Mouse (Mus musculus) liver, postnatal 0 days (tissue): Measurements from ENCODE around the gene Olfr288. TPM values are rescaled to one million over a fixed set of nuclear protein-coding genes. Genes with fewer than 3 reads are reported as not detected.

ENCODE experiments used
- ATAC-seq: fragments of 200-750 bp; cut with Nextera tagmentation; 2 replicates; pipeline ENCODE4 v1.8.0; 2017; ENCODE audit warnings: mild to moderate bottlenecking, moderate library complexity
- DNase-seq: peaks from one replicate; pipeline ENCODE4 v3.0.0-alpha.2; 2016
- H3K27ac ChIP-seq: fragments of 300-500 bp; sonication (generic); 2 replicates; pipeline ENCODE4 v1.5.1; 2014; ENCODE audit warnings: antibody characterized with exemption, moderate library complexity, mild to moderate bottlenecking, low read depth
- H3K27me3 ChIP-seq: fragments of 300-500 bp; sonication (generic); 2 replicates; pipeline ENCODE4 v1.6.1; 2014; ENCODE audit warnings: low read length, control low read depth, mixed read lengths; ENCODE audit not compliant: insufficient read depth
- H3K36me3 ChIP-seq: fragments of 300-500 bp; sonication (generic); replicated peaks from 2 replicates; pipeline ENCODE4 v1.6.1; 2014; ENCODE audit warnings: mild to moderate bottlenecking, control low read depth, low read length, moderate library complexity, mixed read lengths; ENCODE audit not compliant: insufficient read depth
- H3K4me1 ChIP-seq: fragments of 300-500 bp; sonication (generic); 2 replicates; pipeline ENCODE4 v1.6.1; 2014; ENCODE audit warnings: antibody characterized with exemption, mild to moderate bottlenecking, control low read depth; ENCODE audit not compliant: insufficient read depth
- H3K4me2 ChIP-seq: fragments of 300-500 bp; sonication (generic); 2 replicates; pipeline ENCODE4 v1.6.1; 2014; ENCODE audit warnings: low read depth, mild to moderate bottlenecking, low read length, moderate library complexity, mixed read lengths
- H3K4me3 ChIP-seq: fragments of 300-500 bp; sonication (generic); 2 replicates; pipeline ENCODE4 v1.5.1; 2014; ENCODE audit warnings: low read depth, low read length
- H3K9ac ChIP-seq: fragments of 300-500 bp; sonication (generic); replicated peaks from 2 replicates; pipeline ENCODE4 v1.6.1; 2014; ENCODE audit warnings: mild to moderate bottlenecking, moderate library complexity
- H3K9me3 ChIP-seq: fragments of 300-500 bp; sonication (generic); 2 replicates; pipeline ENCODE4 v1.6.1; 2016; ENCODE audit warnings: mild to moderate bottlenecking, control low read depth, low read length, mixed read lengths
- CTCF ChIP-seq: sonication (generic); IDR thresholded peaks from 2 replicates; pipeline ENCODE4 v1.5.1; 2016; ENCODE audit warnings: antibody characterized with exemption, low read depth
- EP300 ChIP-seq: IDR thresholded peaks from 2 replicates; pipeline ENCODE4 v1.6.1; 2016; ENCODE audit warnings: antibody characterized with exemption, low read depth, mild to moderate bottlenecking
- WGBS: fragments of 180-500 bp; shearing (Covaris S2); extraction: QIAGEN DNeasy Blood & Tissue Kit; methylation state at CpG from one replicate; pipeline ENCODE4 v1.1.7; 2014; ENCODE audit not compliant: insufficient replicate concordance; 5-methylcytosine and 5-hydroxymethylcytosine counted together
- polyA plus RNA-seq: library from polyadenylated mRNA; unstranded; fragments of >200 nt; fragmentation: Nextera tagmentation; extraction: Ambion mirVana; gene quantifications from 2 replicates; pipeline ENCODE4 v1.2.1, GENCODE M21; 2015

The Olfr288 gene
- polyA plus RNA-seq, 1 experiment from 2014 or later = not detected

- Histone ChIP-seq H3K9me3 (no peaks in the 10 kb centered on the region), H3K9ac (no peak overlapping the region), H3K4me3 (no peak overlapping the region), H3K4me1 (no peaks in the 10 kb centered on the region), H3K27ac (no peak overlapping the region), H3K4me2 (no peak overlapping the region), H3K36me3 (no peaks in the 10 kb centered on the region), H3K27me3 (no peaks in the 10 kb centered on the region)
- DNase-seq (no peak), ATAC-seq (no peak)
- TF ChIP-seq CTCF = no peak
- no peak for TF ChIP-seq EP300
- WGBS = 41% methylated on average over 5 of the region's 5 CpGs
Measured at GRCm38 (mm10) chr15:98214130-98214529, 18.8 kb upstream of the Olfr288 start.

- no peak for DNase-seq
- no peak for ATAC-seq
Measured at GRCm38 (mm10) chr15:98213336-98213870, 18.1 kb upstream of the Olfr288 start.

GRCm38 (mm10) chr15:98209676-98210075 lies 14.3 kb upstream of the Olfr288 start:
- ATAC-seq (no peak), DNase-seq (no peak)
- H3K9ac ChIP-seq = no peak overlapping the region
- no peak overlapping the region for H3K4me3 ChIP-seq
- TF ChIP-seq EP300 (no peak), CTCF (no peak)
- no peaks in the 10 kb centered on the region for H3K9me3 ChIP-seq
- H3K36me3 ChIP-seq = no peaks in the 10 kb centered on the region
- WGBS = 56% methylated on average over 7 of the region's 7 CpGs
- no peaks in the 10 kb centered on the region for H3K27me3 ChIP-seq
- no peak overlapping the region for H3K27ac ChIP-seq
- no peak overlapping the region for H3K4me2 ChIP-seq
- H3K4me1 ChIP-seq = no peaks in the 10 kb centered on the region

More at GRCm38 (mm10) chr15:98213336-98213870, 18.1 kb upstream of the Olfr288 start:
- Histone ChIP-seq H3K36me3 (no peaks in the 10 kb centered on the region), H3K27ac (no peak overlapping the region), H3K4me1 (no peaks in the 10 kb centered on the region), H3K4me3 (no peak overlapping the region), H3K9ac (no peak overlapping the region), H3K4me2 (no peak overlapping the region), H3K9me3 (no peaks in the 10 kb centered on the region), H3K27me3 (no peaks in the 10 kb centered on the region)
- TF ChIP-seq CTCF = no peak
- no peak for TF ChIP-seq EP300
- 55% methylated on average over 5 of the region's 5 CpGs for WGBS

GRCm38 (mm10) chr15:98184456-98184855 lies 10.9 kb downstream of the Olfr288 start:
- no peak for DNase-seq
- H3K27ac ChIP-seq = no peak overlapping the region
- no peaks in the 10 kb centered on the region for H3K9me3 ChIP-seq
- no peak overlapping the region for H3K4me3 ChIP-seq
- H3K4me2 ChIP-seq = no peak overlapping the region
- H3K36me3 ChIP-seq = no peaks in the 10 kb centered on the region
- ATAC-seq = no peak
- H3K9ac ChIP-seq = no peak overlapping the region
- 53% methylated on average over 4 of the region's 4 CpGs for WGBS
- peaks cover 12% of the 10 kb centered on the region for H3K27me3 ChIP-seq
- TF ChIP-seq EP300 (no peak), CTCF (no peak)
- H3K4me1 ChIP-seq = peaks cover 6% of the 10 kb centered on the region

GRCm38 (mm10) chr15:98181856-98182570 lies 13.3 kb downstream of the Olfr288 start:
- ATAC-seq = no peak
- H3K4me2 ChIP-seq = no peak overlapping the region

GRCm38 (mm10) chr15:98181132-98181711 lies 14.1 kb downstream of the Olfr288 start:
- peak; percentile 83 for DNase-seq
- ATAC-seq = peak; percentile 96
- TF ChIP-seq CTCF = peak; percentile 82
- no peak for TF ChIP-seq EP300
- H3K4me1 ChIP-seq = peaks cover 6% of the 10 kb centered on the region
- WGBS = under 1% methylated on average over 30 of the region's 30 CpGs
- peaks cover 16% of the 10 kb centered on the region for H3K27me3 ChIP-seq
- peak overlapping the region; percentile 49 for H3K4me3 ChIP-seq
- H3K27ac ChIP-seq = no peak overlapping the region
- H3K9me3 ChIP-seq = no peaks in the 10 kb centered on the region
- 0 out of 2 replicates have a peak overlapping the region, but pooled peaks have one; percentile 30 for H3K9ac ChIP-seq
- H3K4me2 ChIP-seq = peak overlapping the region; percentile 83
- H3K36me3 ChIP-seq = no peaks in the 10 kb centered on the region

More at GRCm38 (mm10) chr15:98181856-98182570, 13.3 kb downstream of the Olfr288 start:
- Histone ChIP-seq H3K4me3 (no peak overlapping the region), H3K9me3 (no peaks in the 10 kb centered on the region), H3K9ac (no peak overlapping the region), H3K27me3 (peaks cover 16% of the 10 kb centered on the region), H3K4me1 (peaks cover 6% of the 10 kb centered on the region), H3K36me3 (no peaks in the 10 kb centered on the region), H3K27ac (no peak overlapping the region)
- no peak for DNase-seq
- WGBS = 61% methylated on average over 12 of the region's 12 CpGs
- TF ChIP-seq CTCF = no peak
- no peak for TF ChIP-seq EP300
